Mouse (Mus musculus): ENCODE data around the gene Casp9. TPM values are rescaled to one million over a fixed set of nuclear protein-coding genes. Genes with fewer than 3 reads are reported as not detected.
"Not testable (repeated sequence)": the region's sequence is repeated elsewhere in the genome, so short reads cannot be mapped to it uniquely, and the experiment has no call there.

Gene Casp9
- polyA plus RNA-seq, 1 experiment: not detected

GRCm38 (mm10) chr4:141769501-141770160 is 23.8 kb upstream of the Casp9 start:
- TF ChIP-seq POLR2A (IDR thresholded peaks at IDR 0.05; ENCODE audit: insufficient read depth, low read depth, low read length) (no peak), CTCF (IDR thresholded peaks at IDR 0.05; ENCODE audit: insufficient read depth, low read depth, low read length) (no peak)
- Histone ChIP-seq H3K4me1 (ENCODE audit: control insufficient read depth, insufficient read depth, low read length) (peaks cover 17% of the 10 kb centered on the region), H3K4me3 (ENCODE audit: insufficient read depth, low read depth, low read length) (no peak overlapping the region), H3K27ac (ENCODE audit: insufficient read depth, low read depth, low read length) (no peak overlapping the region)
- WGBS: 70% methylated on average over 8 of the region's 8 CpGs

- 93% methylated on average over 8 of the region's 8 CpGs for WGBS
- TF ChIP-seq CTCF (IDR thresholded peaks at IDR 0.05; ENCODE audit: insufficient read depth, low read depth, low read length) (no peak), POLR2A (IDR thresholded peaks at IDR 0.05; ENCODE audit: insufficient read depth, low read depth, low read length) (no peak)
- peaks cover 11% of the 10 kb centered on the region for H3K4me1 ChIP-seq (ENCODE audit: control insufficient read depth, insufficient read depth, low read length)
- H3K4me3 ChIP-seq (ENCODE audit: insufficient read depth, low read depth, low read length): no peak overlapping the region
- H3K27ac ChIP-seq (ENCODE audit: insufficient read depth, low read depth, low read length): no peak overlapping the region
Measured at GRCm38 (mm10) chr4:141771823-141772222, 21.6 kb upstream of the Casp9 start.

GRCm38 (mm10) chr4:141773019-141773418 is 20.4 kb upstream of the Casp9 start:
- not testable (repeated sequence) for H3K27ac ChIP-seq (ENCODE audit: insufficient read depth, low read depth, low read length); H3K4me3 ChIP-seq (ENCODE audit: insufficient read depth, low read depth, low read length); H3K4me1 ChIP-seq (ENCODE audit: control insufficient read depth, insufficient read depth, low read length)
- 87% methylated on average over 4 of the region's 4 CpGs for WGBS

GRCm38 (mm10) chr4:141779828-141780227 is 13.6 kb upstream of the Casp9 start:
- WGBS: 79% methylated on average over 8 of the region's 8 CpGs
- no peak for TF ChIP-seq CTCF (IDR thresholded peaks at IDR 0.05; ENCODE audit: insufficient read depth, low read depth, low read length)
- no peak for TF ChIP-seq POLR2A (IDR thresholded peaks at IDR 0.05; ENCODE audit: insufficient read depth, low read depth, low read length)
- peaks cover 15% of the 10 kb centered on the region for H3K4me1 ChIP-seq (ENCODE audit: control insufficient read depth, insufficient read depth, low read length)
- H3K4me3 ChIP-seq (ENCODE audit: insufficient read depth, low read depth, low read length): no peak overlapping the region
- no peak overlapping the region for H3K27ac ChIP-seq (ENCODE audit: insufficient read depth, low read depth, low read length)

GRCm38 (mm10) chr4:141781201-141781985 is 12.0 kb upstream of the Casp9 start:
- TF ChIP-seq CTCF (IDR thresholded peaks at IDR 0.05; ENCODE audit: insufficient read depth, low read depth, low read length) (no peak), POLR2A (IDR thresholded peaks at IDR 0.05; ENCODE audit: insufficient read depth, low read depth, low read length) (no peak)
- 84% methylated on average over 8 of the region's 8 CpGs for WGBS
- H3K4me1 ChIP-seq (ENCODE audit: control insufficient read depth, insufficient read depth, low read length): peaks cover 24% of the 10 kb centered on the region
- no peak overlapping the region for H3K27ac ChIP-seq (ENCODE audit: insufficient read depth, low read depth, low read length)
- H3K4me3 ChIP-seq (ENCODE audit: insufficient read depth, low read depth, low read length): no peak overlapping the region

GRCm38 (mm10) chr4:141784835-141785234 is 8.6 kb upstream of the Casp9 start:
- no peak overlapping the region for H3K27ac ChIP-seq (ENCODE audit: insufficient read depth, low read depth, low read length)
- 50% methylated on average over 5 of the region's 5 CpGs for WGBS
- no peak overlapping the region for H3K4me3 ChIP-seq (ENCODE audit: insufficient read depth, low read depth, low read length)
- no peak for TF ChIP-seq CTCF (IDR thresholded peaks at IDR 0.05; ENCODE audit: insufficient read depth, low read depth, low read length)
- no peak for TF ChIP-seq POLR2A (IDR thresholded peaks at IDR 0.05; ENCODE audit: insufficient read depth, low read depth, low read length)
- peaks cover 21% of the 10 kb centered on the region for H3K4me1 ChIP-seq (ENCODE audit: control insufficient read depth, insufficient read depth, low read length)

- Histone ChIP-seq H3K4me3 (ENCODE audit: insufficient read depth, low read depth, low read length) (no peak overlapping the region), H3K4me1 (ENCODE audit: control insufficient read depth, insufficient read depth, low read length) (peaks cover 20% of the 10 kb centered on the region), H3K27ac (ENCODE audit: insufficient read depth, low read depth, low read length) (no peak overlapping the region)
- TF ChIP-seq POLR2A (IDR thresholded peaks at IDR 0.05; ENCODE audit: insufficient read depth, low read depth, low read length) (no peak), CTCF (IDR thresholded peaks at IDR 0.05; ENCODE audit: insufficient read depth, low read depth, low read length) (no peak)
- WGBS: 91% methylated on average over 13 of the region's 13 CpGs
Measured at GRCm38 (mm10) chr4:141786141-141786540, 7.3 kb upstream of the Casp9 start.

DNA sequence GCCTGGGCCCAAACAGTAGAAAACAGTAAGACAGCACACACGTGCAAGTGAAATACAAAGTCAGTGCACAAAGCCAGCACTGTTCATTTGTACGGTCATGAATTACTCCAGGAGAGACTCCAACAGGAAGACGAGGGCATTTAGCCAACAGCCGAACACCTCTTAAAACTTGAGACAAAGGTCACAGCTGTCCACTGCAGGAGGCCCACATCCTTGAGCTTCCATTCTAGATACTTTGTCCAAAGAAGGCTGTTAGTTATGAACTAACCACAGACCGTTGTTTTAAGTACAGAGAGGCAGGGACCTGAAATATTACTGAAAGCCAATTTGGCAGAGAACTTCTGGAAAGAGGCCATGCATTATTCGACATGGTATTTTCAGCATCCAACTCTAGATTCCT is 6.4 kb upstream of the Casp9 start:
- Histone ChIP-seq H3K27ac (ENCODE audit: insufficient read depth, low read depth, low read length) (no peak overlapping the region), H3K4me1 (ENCODE audit: control insufficient read depth, insufficient read depth, low read length) (peaks cover 21% of the 10 kb centered on the region), H3K4me3 (ENCODE audit: insufficient read depth, low read depth, low read length) (no peak overlapping the region)
- WGBS: 28% methylated on average over 6 of the region's 6 CpGs
- no peak for TF ChIP-seq CTCF (IDR thresholded peaks at IDR 0.05; ENCODE audit: insufficient read depth, low read depth, low read length)
- TF ChIP-seq POLR2A (IDR thresholded peaks at IDR 0.05; ENCODE audit: insufficient read depth, low read depth, low read length): no peak

GRCm38 (mm10) chr4:141787462-141787861 is 6.0 kb upstream of the Casp9 start:
- Histone ChIP-seq H3K4me1 (ENCODE audit: control insufficient read depth, insufficient read depth, low read length) (peaks cover 21% of the 10 kb centered on the region), H3K4me3 (ENCODE audit: insufficient read depth, low read depth, low read length) (no peak overlapping the region), H3K27ac (ENCODE audit: insufficient read depth, low read depth, low read length) (no peak overlapping the region)
- TF ChIP-seq CTCF (IDR thresholded peaks at IDR 0.05; ENCODE audit: insufficient read depth, low read depth, low read length): no peak
- TF ChIP-seq POLR2A (IDR thresholded peaks at IDR 0.05; ENCODE audit: insufficient read depth, low read depth, low read length): no peak
- WGBS: 78% methylated on average over 7 of the region's 7 CpGs
